Mouse (Mus musculus) lung, postnatal 0 days (tissue): ENCODE data around the gene Vmn2r80.
"Not testable (repeated sequence)": the region's sequence is repeated elsewhere in the genome, so short reads cannot be mapped to it uniquely, and the experiment has no call there.

Experiments
- CTCF ChIP-seq: IDR thresholded peaks from 2 replicates; pipeline ENCODE4 v1.5.1; 2016; ENCODE audit warnings: antibody characterized with exemption, mild to moderate bottlenecking
- EP300 ChIP-seq: IDR thresholded peaks from 2 replicates; pipeline ENCODE4 v1.6.1; 2016; ENCODE audit warnings: antibody characterized with exemption, mild to moderate bottlenecking, control low read depth

- not testable (repeated sequence) for TF ChIP-seq CTCF, EP300
Measured at GRCm38 (mm10) chr10:79199973-79200372, 51.4 kb downstream of the Vmn2r80 start.
